Mouse (Mus musculus): ENCODE measurements around the gene Ntm. TPM values are rescaled to one million over a fixed set of nuclear protein-coding genes. Genes with fewer than 3 reads are reported as not detected.

The Ntm gene
- polyA plus RNA-seq, 1 experiment from 2014 or later: 134 TPM

DNA sequence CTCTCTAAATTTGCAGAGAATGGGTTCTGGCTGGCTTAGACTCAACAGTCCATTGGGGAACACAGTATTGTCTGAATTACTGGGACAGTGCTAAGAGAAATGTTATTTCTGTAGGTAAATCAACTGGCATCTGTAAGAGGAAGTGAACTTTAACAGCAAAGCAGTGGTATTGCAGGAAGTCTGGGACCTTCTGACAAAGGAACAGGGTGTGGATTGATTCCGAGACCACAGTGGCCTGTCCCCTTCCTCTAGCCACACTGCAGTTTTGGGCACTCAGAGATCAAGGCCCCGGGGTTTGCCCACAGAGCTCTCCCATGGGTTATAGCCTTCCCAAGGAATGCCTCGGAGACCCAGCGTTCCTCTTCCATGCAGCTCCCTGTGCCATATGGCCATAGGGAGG lies 172.9 kb downstream of the Ntm start:
- H3K9ac ChIP-seq (replicated peaks; ENCODE audit: low read depth, low read length): no peak overlapping the region
- no peaks in the 10 kb centered on the region for H3K36me3 ChIP-seq (ENCODE audit: control insufficient read depth, insufficient read depth)
- H3K27me3 ChIP-seq (replicated peaks; ENCODE audit: control insufficient read depth, insufficient read depth, low read length): peaks cover 35% of the 10 kb centered on the region
- H3K9me3 ChIP-seq (ENCODE audit: control insufficient read depth, low read length): peaks cover 6% of the 10 kb centered on the region
- H3K4me2 ChIP-seq (ENCODE audit: low read length): no peak overlapping the region
- H3K4me1 ChIP-seq (replicated peaks; ENCODE audit: control insufficient read depth, insufficient read depth, low read length): peaks cover 11% of the 10 kb centered on the region
- ATAC-seq: no peak
- 71% methylated on average over 4 of the region's 4 CpGs for WGBS
- H3K27ac ChIP-seq (ENCODE audit: low read length): no peak overlapping the region
- no peak overlapping the region for H3K4me3 ChIP-seq (replicated peaks; ENCODE audit: low read length)

DNA sequence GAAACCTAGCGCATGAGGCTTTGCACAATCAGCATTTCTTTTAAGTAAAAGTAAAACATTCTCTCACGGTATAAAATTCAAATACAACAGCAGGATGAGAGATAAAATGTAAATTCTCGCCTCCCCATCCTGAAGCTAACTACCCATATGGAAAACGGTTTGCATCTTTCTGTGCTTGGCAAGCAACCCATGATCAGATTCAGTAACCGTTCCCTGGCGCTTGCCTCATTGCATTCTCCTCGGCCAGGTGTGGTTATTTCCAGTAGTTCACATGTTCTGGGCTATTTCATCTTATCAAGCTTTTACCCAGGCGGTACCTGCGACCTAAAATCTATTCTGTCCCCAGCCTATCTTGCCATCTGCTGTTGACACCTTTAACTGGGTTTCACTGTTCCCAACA lies 174.1 kb downstream of the Ntm start:
- 77% methylated on average over 9 of the region's 9 CpGs for WGBS
- Histone ChIP-seq H3K27me3 (replicated peaks; ENCODE audit: control insufficient read depth, insufficient read depth, low read length) (peaks cover 35% of the 10 kb centered on the region), H3K4me3 (replicated peaks; ENCODE audit: low read length) (no peak overlapping the region), H3K9ac (replicated peaks; ENCODE audit: low read depth, low read length) (no peak overlapping the region), H3K27ac (ENCODE audit: low read length) (no peak overlapping the region), H3K4me1 (replicated peaks; ENCODE audit: control insufficient read depth, insufficient read depth, low read length) (peaks cover 9% of the 10 kb centered on the region), H3K36me3 (ENCODE audit: control insufficient read depth, insufficient read depth) (no peaks in the 10 kb centered on the region), H3K4me2 (ENCODE audit: low read length) (no peak overlapping the region), H3K9me3 (ENCODE audit: control insufficient read depth, low read length) (peaks cover 6% of the 10 kb centered on the region)
- no peak for ATAC-seq

DNA sequence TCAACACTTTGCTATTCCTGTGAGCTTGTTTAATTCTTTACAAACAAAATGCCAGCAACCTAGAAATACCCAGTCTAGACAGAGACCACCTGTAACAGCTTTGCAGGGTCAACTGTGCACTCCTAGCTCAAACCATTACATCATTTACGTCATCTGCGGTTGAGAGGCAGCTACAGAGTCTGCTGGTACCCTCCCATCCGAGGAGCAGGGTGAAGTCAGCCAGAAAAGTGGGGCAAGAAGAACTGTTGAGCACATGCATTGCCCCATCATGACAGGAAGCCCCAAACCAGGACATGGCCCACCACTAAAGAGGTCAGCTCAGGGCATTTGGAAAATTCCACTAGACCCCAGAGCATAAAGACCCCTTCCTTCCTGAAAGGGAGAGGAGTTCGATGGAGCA lies 175.5 kb downstream of the Ntm start:
- no peaks in the 10 kb centered on the region for H3K36me3 ChIP-seq (ENCODE audit: control insufficient read depth, insufficient read depth)
- H3K4me1 ChIP-seq (replicated peaks; ENCODE audit: control insufficient read depth, insufficient read depth, low read length): peaks cover 9% of the 10 kb centered on the region
- H3K27me3 ChIP-seq (replicated peaks; ENCODE audit: control insufficient read depth, insufficient read depth, low read length): peaks cover 32% of the 10 kb centered on the region
- H3K9me3 ChIP-seq (ENCODE audit: control insufficient read depth, low read length): no peaks in the 10 kb centered on the region
- no peak overlapping the region for H3K9ac ChIP-seq (replicated peaks; ENCODE audit: low read depth, low read length)
- ATAC-seq: no peak
- 80% methylated on average over 4 of the region's 4 CpGs for WGBS
- H3K4me2 ChIP-seq (ENCODE audit: low read length): no peak overlapping the region
- H3K27ac ChIP-seq (ENCODE audit: low read length): no peak overlapping the region
- no peak overlapping the region for H3K4me3 ChIP-seq (replicated peaks; ENCODE audit: low read length)

DNA sequence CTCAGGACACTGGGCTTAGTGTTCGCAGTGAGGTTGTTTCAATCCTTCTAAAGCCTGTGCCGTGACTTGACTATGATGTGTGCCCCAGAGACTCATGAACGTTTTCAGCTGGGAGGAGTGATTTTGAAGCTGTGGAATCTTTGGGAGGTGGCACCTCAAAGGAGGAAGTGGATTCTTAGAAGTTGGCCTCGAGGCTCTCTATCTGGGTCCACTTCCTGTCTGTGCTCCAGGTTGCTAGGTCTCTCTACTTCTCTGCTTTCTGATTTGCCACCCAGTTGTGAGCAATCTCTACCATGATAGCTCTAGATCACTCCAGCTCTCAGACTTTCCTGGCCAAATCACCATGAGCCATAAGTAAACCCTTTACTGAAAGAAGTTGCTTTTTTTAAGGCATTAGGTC lies 180.2 kb downstream of the Ntm start:
- 85% methylated on average over 4 of the region's 4 CpGs for WGBS
- H3K4me2 ChIP-seq (ENCODE audit: low read length): no peak overlapping the region
- no peak for ATAC-seq

DNA sequence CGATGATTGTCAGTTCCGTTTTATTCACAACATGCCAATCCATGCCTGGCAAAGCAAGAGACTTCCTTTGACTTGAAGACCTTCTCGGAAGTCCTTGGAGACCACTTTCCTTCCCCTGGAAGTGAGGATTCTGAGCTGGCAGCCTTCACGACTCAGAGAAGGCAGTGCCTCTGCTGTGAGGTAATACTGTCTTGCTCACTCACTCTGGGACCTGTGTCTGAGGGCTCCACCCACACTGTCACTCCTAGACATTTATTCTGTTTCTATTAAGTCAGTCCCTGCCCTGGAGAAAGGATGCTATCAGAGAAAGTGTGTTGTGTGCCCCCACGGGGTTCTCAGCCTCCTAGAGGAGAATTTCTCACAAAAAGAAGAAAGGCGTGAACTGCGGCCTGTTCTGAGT lies 183.2 kb downstream of the Ntm start:
- H3K4me1 ChIP-seq (replicated peaks; ENCODE audit: control insufficient read depth, insufficient read depth, low read length): peaks cover 4% of the 10 kb centered on the region; the same call in 1 of the 2 replicates
- H3K9me3 ChIP-seq (ENCODE audit: control insufficient read depth, low read length): no peaks in the 10 kb centered on the region
- H3K27ac ChIP-seq (ENCODE audit: low read length): no peak overlapping the region
- ATAC-seq: no peak
- H3K27me3 ChIP-seq (replicated peaks; ENCODE audit: control insufficient read depth, insufficient read depth, low read length): peaks cover 13% of the 10 kb centered on the region
- no peak overlapping the region for H3K4me3 ChIP-seq (replicated peaks; ENCODE audit: low read length)
- H3K9ac ChIP-seq (replicated peaks; ENCODE audit: low read depth, low read length): no peak overlapping the region
- H3K4me2 ChIP-seq (ENCODE audit: low read length): no peak overlapping the region
- WGBS: 70% methylated on average over 7 of the region's 7 CpGs
- H3K36me3 ChIP-seq (ENCODE audit: control insufficient read depth, insufficient read depth): no peaks in the 10 kb centered on the region

More for the DNA sequence above, 180.2 kb downstream of the Ntm start:
- no peaks in the 10 kb centered on the region for H3K36me3 ChIP-seq (ENCODE audit: control insufficient read depth, insufficient read depth)
- H3K9ac ChIP-seq (replicated peaks; ENCODE audit: low read depth, low read length): no peak overlapping the region
- no peak overlapping the region for H3K27ac ChIP-seq (ENCODE audit: low read length)
- no peak overlapping the region for H3K4me3 ChIP-seq (replicated peaks; ENCODE audit: low read length)
- peaks cover 25% of the 10 kb centered on the region for H3K27me3 ChIP-seq (replicated peaks; ENCODE audit: control insufficient read depth, insufficient read depth, low read length)
- H3K4me1 ChIP-seq (replicated peaks; ENCODE audit: control insufficient read depth, insufficient read depth, low read length): peaks cover 4% of the 10 kb centered on the region; the same call in 1 of the 2 replicates
- no peaks in the 10 kb centered on the region for H3K9me3 ChIP-seq (ENCODE audit: control insufficient read depth, low read length)

DNA sequence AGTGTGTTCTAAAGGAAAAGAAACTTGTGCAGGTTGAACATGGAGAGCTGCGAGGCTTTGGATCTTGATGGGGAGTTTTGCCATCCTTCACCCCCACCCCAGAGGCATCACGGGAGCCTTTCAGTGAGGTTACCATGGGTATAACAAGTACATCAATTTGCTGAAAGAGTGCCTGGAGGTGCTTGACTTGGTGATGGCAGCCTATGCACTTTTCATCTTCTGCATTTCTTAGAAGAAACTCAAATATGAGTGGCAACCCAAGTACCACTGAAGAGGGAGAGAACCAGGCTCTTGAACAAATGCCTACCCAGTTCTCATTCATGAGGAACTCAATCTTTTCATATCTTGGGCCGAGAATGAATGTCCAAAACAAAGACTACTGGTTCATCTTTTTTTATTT lies 186.0 kb downstream of the Ntm start:
- 90% methylated on average over 3 of the region's 3 CpGs for WGBS
- H3K4me3 ChIP-seq (replicated peaks; ENCODE audit: low read length): no peak overlapping the region
- H3K27me3 ChIP-seq (replicated peaks; ENCODE audit: control insufficient read depth, insufficient read depth, low read length): peaks cover 6% of the 10 kb centered on the region
- no peak overlapping the region for H3K9ac ChIP-seq (replicated peaks; ENCODE audit: low read depth, low read length)
- no peaks in the 10 kb centered on the region for H3K9me3 ChIP-seq (ENCODE audit: control insufficient read depth, low read length)
- H3K27ac ChIP-seq (ENCODE audit: low read length): no peak overlapping the region
- no peaks in the 10 kb centered on the region for H3K36me3 ChIP-seq (ENCODE audit: control insufficient read depth, insufficient read depth)
- ATAC-seq: no peak
- H3K4me2 ChIP-seq (ENCODE audit: low read length): no peak overlapping the region
- H3K4me1 ChIP-seq (replicated peaks; ENCODE audit: control insufficient read depth, insufficient read depth, low read length): peaks cover 13% of the 10 kb centered on the region

DNA sequence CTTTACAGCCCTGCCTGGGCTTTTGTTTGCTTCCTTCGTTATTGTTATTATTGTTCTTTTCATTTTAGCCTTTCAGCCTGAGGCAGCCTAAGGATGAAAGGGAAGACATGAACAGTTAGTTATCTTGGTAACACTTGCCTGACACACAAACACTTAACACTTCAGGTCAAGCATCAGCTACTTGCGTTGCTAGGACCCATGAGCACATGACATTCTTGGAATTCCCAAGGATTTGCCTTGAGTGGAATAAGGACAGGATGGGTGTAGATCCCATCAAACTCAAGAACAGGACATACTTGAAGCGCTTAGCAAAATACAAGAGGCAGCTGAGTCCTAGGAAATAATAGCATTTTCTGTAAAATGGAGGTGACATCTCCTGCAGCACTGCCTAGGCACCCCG lies 186.4 kb downstream of the Ntm start:
- no peaks in the 10 kb centered on the region for H3K9me3 ChIP-seq (ENCODE audit: control insufficient read depth, low read length)
- WGBS: 78% methylated on average over 4 of the region's 4 CpGs
- H3K36me3 ChIP-seq (ENCODE audit: control insufficient read depth, insufficient read depth): no peaks in the 10 kb centered on the region
- no peak overlapping the region for H3K4me3 ChIP-seq (replicated peaks; ENCODE audit: low read length)
- H3K9ac ChIP-seq (replicated peaks; ENCODE audit: low read depth, low read length): no peak overlapping the region
- H3K4me1 ChIP-seq (replicated peaks; ENCODE audit: control insufficient read depth, insufficient read depth, low read length): peaks cover 13% of the 10 kb centered on the region
- ATAC-seq: no peak
- peaks cover 6% of the 10 kb centered on the region for H3K27me3 ChIP-seq (replicated peaks; ENCODE audit: control insufficient read depth, insufficient read depth, low read length)
- no peak overlapping the region for H3K4me2 ChIP-seq (ENCODE audit: low read length)
- H3K27ac ChIP-seq (ENCODE audit: low read length): no peak overlapping the region

DNA sequence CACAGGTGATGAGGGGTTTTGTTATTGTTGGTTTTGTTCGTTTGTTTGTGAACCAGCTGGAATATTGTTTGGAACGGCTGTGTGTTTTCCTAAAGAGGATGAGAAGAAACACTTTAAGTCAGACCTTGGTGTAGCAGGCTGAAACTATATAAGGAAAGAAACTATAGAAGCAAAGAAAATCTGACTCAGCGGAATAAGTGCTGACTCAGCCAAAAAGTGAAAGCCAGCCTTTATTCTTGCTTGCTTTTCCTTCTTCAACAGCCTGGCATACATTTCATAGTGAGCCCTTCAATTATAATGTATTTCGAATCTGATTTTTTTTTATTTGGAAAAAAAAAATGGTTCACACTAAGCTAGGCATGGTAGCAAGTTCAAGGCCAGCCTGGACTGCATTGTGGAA lies 186.9 kb downstream of the Ntm start:
- Histone ChIP-seq H3K9me3 (ENCODE audit: control insufficient read depth, low read length) (no peaks in the 10 kb centered on the region), H3K4me3 (replicated peaks; ENCODE audit: low read length) (no peak overlapping the region), H3K27ac (ENCODE audit: low read length) (no peak overlapping the region), H3K36me3 (ENCODE audit: control insufficient read depth, insufficient read depth) (no peaks in the 10 kb centered on the region), H3K27me3 (replicated peaks; ENCODE audit: control insufficient read depth, insufficient read depth, low read length) (peaks cover 3% of the 10 kb centered on the region), H3K4me1 (replicated peaks; ENCODE audit: control insufficient read depth, insufficient read depth, low read length) (peaks cover 13% of the 10 kb centered on the region), H3K4me2 (ENCODE audit: low read length) (no peak overlapping the region), H3K9ac (replicated peaks; ENCODE audit: low read depth, low read length) (no peak overlapping the region)
- no peak for ATAC-seq
- WGBS: 91% methylated on average over 4 of the region's 4 CpGs

DNA sequence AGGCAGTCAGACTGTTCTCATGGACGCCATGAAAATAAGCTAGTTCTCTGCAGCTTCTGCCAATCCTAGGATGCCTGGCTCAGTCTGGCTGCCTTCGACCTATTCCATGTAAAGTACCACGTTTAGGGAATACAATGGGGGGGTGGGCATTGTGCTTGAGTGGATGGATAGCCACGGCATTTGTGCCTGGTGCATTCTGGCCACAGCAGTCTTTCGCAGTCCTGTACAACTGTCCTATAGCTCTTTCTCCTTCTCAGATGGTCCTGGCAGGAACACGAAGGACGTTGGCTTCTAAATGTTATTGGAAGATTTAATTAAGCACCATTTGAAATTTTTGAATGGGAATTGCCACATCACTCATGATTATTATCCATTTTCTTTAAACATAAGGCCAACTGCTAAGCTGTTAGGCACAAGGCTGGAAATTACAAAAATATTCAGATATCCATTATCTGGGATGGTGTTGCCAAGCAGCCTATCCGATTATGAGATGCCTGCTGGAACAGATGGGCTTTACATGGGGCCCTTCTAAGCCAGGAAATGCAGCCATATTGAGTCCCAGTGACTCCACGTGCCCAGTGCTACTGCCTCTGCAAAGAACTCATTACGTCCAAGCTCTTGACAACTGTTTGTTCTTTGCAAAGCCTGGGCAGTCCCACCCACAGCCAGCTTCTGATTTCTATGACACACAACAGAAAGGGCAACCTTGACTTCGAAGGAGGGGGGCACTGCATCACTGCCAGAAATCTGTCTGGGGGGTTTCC lies 190.1 kb downstream of the Ntm start:
- Histone ChIP-seq H3K9me3 (ENCODE audit: control insufficient read depth, low read length) (no peaks in the 10 kb centered on the region), H3K36me3 (ENCODE audit: control insufficient read depth, insufficient read depth) (no peaks in the 10 kb centered on the region), H3K9ac (replicated peaks; ENCODE audit: low read depth, low read length) (no peak overlapping the region), H3K4me1 (replicated peaks; ENCODE audit: control insufficient read depth, insufficient read depth, low read length) (peaks cover 9% of the 10 kb centered on the region), H3K27ac (ENCODE audit: low read length) (peak overlapping the region; percentile 44), H3K27me3 (replicated peaks; ENCODE audit: control insufficient read depth, insufficient read depth, low read length) (peaks cover 3% of the 10 kb centered on the region; the same call in 1 of the 2 replicates), H3K4me3 (replicated peaks; ENCODE audit: low read length) (no peak overlapping the region), H3K4me2 (ENCODE audit: low read length) (no peak overlapping the region)
- peak; percentile 92 for ATAC-seq
- WGBS: 39% methylated on average over 11 of the region's 11 CpGs
